Mouse (Mus musculus) liver, postnatal 0 days (tissue): ENCODE measurements at regions not wholly inside any gene's neighbourhood (a gene's known extent, or its start where the extent isn't known, plus 50 kb on each side); places are given as distances from the start of the nearest gene placed in this dataset.

Source experiments
- CTCF ChIP-seq: sonication (generic); IDR thresholded peaks from 2 replicates; pipeline ENCODE4 v1.5.1; 2016; ENCODE audit warnings: antibody characterized with exemption, low read depth
- EP300 ChIP-seq: IDR thresholded peaks from 2 replicates; pipeline ENCODE4 v1.6.1; 2016; ENCODE audit warnings: antibody characterized with exemption, low read depth, mild to moderate bottlenecking

GRCm38 (mm10) chr4:11895857-11896825 is 84.9 kb downstream of the Gm10604 start:
- no peak for TF ChIP-seq CTCF
- no peak for TF ChIP-seq EP300
